Mouse (Mus musculus): ENCODE measurements around the gene Wnt9b.

GRCm38 (mm10) chr11:103731594-103731993 lies 18.0 kb downstream of the Wnt9b start:
- TF ChIP-seq CTCF (IDR thresholded peaks at IDR 0.05; ENCODE audit: borderline replicate concordance, extremely low read depth, insufficient read depth, insufficient read length) (no peak), POLR2A (IDR thresholded peaks at IDR 0.05; ENCODE audit: borderline replicate concordance, extremely low read depth, insufficient read depth, insufficient read length, poor library complexity, severe bottlenecking) (no peak)

Measured in brain, embryonic 14.5 days (tissue).